Mouse (Mus musculus): Measurements from ENCODE around the gene Gm35549.
"Not testable (repeated sequence)": the region's sequence is repeated elsewhere in the genome, so short reads cannot be mapped to it uniquely, and the experiment has no call there.

Gm35549 gene

DNA sequence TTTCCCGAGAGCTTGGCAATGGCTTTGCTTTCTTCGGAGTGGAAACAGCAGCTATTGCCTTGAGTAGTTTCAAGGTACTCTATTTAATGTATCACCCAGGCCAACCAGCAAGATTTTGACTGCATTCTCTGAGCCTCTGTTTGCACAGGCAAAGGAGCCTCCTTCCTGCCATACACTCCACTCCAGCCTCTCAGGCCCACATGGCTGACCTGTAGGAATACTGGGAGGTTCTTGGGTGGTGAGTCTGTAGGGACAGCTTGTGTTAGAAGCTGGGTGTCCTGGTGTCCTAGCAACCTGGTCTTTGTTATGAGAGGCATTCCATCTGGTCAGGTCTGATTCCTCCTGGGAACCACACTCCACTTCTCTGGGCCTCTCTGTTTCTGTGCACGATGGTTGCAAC, at the start of gene Gm35549:
Gene Gm35549, minus strand, starts transcription at position 276 of the 400 bp plus-strand sequence.
- DNase-seq (ENCODE audit: low spot score) = no peak

DNA sequence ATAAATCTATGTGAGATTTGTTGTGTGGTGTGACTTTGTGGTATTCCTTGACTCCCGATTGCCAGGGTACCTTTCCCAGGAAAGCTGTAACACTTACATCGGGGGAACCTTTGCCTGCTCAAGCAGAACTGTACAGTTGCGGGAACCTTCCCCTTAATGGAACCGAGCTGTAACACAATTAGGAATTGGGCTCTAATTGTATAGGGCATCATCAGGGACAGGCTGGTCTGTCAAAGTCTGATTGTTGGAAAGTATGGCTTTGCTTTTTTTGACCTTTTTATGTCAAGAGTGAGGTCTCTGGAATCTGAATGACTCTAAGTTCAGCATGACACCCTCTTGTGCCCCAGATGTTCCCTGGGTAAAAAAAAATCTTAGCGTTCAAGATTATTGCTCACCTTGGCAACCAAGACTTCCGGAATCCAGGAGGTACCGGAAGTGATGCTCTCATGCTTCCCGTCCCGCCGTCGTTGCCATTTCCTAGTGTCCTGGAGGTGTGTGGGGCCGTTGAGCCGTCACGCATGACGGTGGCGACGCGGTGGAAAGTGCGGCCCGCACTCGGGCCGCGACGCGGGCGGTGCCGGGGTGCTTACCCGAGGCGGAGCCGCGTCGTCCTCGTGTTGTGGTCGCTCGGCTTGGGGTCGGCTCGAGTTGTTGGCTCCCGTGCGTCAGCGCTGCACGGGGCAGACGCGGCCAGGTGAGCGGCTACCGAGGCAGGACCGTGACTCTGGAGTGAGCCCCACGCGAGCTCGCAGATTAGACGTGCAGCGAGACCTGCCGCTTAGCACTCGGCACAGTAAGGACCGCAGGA, 42.7 kb upstream of the Gm35549 start:
- DNase-seq (ENCODE audit: low spot score) = peak; percentile 51

- DNase-seq (ENCODE audit: low spot score) = no peak
Observed at GRCm38 (mm10) chr9:122885385-122885784, 41.5 kb upstream of the Gm35549 start, which contains the start of gene Zkscan7. TSS of gene Zkscan7 (plus strand) at chr9:122885685.

DNA sequence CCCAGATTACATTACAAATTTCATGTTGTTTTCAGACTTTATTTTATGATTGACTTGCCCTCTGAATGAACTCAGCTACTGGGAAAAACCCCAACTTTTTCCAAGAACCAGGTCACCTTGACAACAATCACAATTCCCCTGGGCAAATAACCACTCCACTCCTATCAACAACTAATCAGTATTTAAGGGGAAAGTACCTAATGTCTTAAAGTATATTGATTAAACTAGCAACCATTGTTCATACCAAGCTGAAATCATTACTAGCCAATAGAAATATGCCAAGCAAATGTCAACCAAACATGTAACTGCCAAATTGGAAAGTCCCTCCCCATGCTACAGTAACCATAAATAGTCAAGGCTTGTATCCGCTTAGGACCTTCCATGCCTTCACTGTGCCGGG, 31.3 kb upstream of the Gm35549 start:
- no peak for DNase-seq (ENCODE audit: low spot score)

DNA sequence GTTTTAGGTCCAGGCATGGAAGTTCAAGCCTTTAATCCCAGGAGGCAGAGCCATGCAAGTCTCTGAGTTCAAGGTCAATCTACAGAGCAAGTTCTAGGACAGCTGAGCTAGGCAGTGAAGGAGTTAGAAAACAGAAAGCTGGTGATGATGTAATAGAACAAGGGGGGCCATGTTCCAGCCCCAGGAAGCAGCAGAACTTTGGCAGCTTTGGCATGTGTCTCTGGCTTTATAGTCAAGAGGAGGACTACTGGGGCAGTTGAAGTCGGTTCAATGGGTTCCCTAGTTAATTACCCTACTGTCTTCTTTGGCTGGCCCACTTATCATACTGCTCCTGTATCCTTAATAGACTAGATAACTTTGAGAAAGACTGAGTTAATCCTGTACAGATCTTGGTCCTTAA, 30.8 kb upstream of the Gm35549 start:
- no peak for DNase-seq (ENCODE audit: low spot score)

DNA sequence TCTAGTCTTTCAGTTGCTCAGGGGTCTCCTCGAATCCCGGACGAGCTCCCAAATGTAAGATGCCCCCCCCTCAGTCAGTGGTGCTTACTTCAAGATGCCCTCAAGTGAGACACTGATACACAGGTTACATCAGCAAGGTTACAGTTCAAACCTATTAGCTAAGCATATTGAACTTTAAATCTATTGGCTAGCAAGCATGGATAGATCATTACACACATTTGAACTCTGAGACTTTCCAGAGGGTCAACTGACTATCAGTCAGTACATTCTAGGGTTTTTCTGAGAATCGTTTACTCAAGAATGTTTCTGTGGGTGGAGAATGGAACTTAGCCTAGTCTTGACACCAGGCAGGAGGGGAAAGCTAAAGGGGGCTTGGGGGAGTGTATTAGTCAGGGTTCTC, 28.8 kb upstream of the Gm35549 start:
- no peak for DNase-seq (ENCODE audit: low spot score)

- DNase-seq (ENCODE audit: low spot score) = no peak
Observed at GRCm38 (mm10) chr9:122866192-122866591, 22.4 kb upstream of the Gm35549 start.

DNA sequence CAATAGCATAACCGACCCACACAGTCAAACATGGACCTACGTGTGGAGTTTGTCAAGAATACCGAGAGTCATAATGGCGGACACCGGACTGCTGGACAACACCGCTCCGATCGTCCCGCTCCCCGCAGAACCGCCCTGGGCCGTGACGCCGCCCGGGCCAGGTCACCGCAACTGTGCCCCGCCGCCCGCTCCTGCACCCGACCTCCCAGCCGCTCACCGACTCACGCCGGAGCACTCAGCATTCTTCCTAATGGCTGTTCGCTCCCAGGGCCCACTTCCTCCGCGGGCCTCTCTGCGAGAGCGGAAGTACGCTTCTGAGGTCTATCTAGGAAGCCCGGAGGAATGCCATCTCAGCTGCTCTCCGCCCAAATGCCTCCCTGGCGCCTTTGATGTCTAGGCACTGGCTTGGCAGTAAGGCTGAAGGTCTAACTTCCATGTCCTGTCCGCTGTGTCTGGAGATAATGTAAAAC, 21.9 kb upstream of the Gm35549 start, which contains the start of gene Zfp445:
Gene Zfp445, minus strand, starts transcription at position 310 of the 470 bp plus-strand sequence.
- peak; percentile 62 for DNase-seq (ENCODE audit: low spot score)

DNA sequence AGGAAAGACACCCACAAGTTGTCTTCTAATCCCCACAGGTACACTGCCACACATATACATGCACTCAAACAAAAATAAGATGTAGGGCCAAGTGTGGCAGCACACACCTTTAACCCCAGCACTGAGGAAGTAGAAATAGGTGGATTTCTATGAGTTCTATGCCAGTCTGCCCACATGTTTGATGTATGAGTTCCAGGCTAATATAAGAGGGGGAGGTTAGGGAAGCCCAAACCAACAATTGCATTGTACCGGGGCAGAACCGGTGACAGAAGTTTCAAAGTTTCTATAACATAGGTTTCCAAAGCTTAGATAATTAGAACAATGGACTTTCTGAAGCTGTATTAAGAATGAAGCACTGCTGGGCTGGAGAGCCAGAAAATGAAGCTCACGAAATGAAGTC, 21.0 kb upstream of the Gm35549 start:
- DNase-seq (ENCODE audit: low spot score) = no peak

GRCm38 (mm10) chr9:122863731-122864130, 19.9 kb upstream of the Gm35549 start:
- DNase-seq (ENCODE audit: low spot score) = no peak

GRCm38 (mm10) chr9:122860752-122861151, 16.9 kb upstream of the Gm35549 start:
- DNase-seq (ENCODE audit: low spot score) = no peak

DNA sequence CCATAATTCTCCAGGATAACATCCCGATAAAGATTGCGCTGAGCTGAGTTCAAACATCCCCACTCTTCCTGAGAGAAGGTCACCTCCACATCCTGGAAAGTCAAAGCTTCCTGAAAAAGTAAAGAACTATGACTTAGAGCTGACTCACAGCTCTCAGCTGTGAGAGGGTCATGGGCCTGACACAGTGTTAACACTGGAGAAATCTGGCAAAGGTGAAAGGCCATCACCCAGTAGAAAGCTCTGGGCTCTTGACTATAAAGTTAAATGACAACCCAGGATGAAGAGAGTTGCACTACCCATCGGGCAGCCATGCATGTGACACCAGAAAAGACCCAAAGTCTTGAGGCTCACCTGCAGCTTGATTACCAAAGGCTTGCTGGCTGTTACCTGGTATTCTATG, 12.9 kb upstream of the Gm35549 start:
- no peak for DNase-seq (ENCODE audit: low spot score)

- no peak for DNase-seq (ENCODE audit: low spot score)
Observed at GRCm38 (mm10) chr9:122855617-122856016, 11.8 kb upstream of the Gm35549 start.

DNA sequence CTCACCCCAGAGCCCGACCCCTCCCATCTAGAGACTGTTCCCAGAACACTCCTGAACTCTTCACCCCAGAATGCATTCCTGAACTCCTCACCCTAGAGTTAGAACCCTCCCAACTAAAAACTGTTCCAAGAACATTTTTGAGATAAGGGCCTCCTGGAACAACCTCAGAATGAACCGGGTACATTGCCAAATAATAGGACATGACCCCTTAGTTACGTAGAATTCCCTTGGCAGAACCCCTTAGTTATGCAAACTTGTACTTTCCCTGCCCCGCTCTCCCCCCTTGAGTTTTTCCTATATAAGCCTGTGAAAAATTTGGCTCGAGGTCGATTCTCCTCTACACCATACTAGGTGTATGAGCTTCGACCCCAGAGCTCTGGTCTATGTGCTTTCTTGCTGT, 11.3 kb upstream of the Gm35549 start:
- not testable (repeated sequence) for DNase-seq (ENCODE audit: low spot score)

DNA sequence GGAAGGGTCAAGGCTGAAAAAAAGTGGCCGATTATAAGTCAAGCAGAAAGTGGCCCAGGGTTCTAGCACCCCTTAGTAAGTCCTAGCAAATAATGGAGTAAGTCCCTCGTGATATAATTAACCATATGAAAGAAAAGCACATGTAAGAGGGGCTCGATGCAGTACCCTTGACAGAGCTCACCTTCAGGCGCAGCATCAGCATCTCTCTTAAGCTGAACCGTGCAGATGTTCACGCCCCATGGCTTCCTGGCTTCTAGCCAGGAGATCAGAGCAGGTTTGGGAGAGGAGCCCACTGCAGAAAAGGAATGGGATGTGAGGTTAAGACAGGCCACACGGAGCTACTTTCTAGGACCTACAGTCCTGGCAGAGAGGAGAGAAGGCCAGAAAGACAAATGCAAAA, 10.7 kb upstream of the Gm35549 start:
- no peak for DNase-seq (ENCODE audit: low spot score)

DNA sequence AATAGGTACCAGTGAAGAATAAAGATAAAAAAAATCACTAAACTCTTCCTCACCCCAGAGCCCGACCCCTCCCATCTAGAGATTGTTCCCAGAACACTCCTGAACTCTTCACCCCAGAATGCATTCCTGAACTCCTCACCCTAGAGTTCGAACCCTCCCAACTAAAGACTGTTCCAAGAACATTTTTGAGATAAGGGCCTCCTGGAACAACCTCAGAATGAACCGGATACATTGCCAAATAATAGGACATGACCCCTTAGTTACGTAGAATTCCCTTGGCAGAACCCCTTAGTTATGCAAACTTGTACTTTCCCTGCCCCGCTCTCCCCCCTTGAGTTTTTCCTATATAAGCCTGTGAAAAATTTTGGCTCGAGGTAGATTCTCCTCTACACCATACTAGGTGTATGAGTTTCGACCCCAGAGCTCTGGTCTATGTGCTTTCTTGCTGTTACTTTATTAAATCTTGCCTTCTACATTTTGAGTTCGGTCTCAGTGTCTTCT, 4.0 kb upstream of the Gm35549 start:
- not testable (repeated sequence) for DNase-seq (ENCODE audit: low spot score)

- no peak for DNase-seq (ENCODE audit: low spot score)
Observed at GRCm38 (mm10) chr9:122846156-122846555, 2.3 kb upstream of the Gm35549 start.

DNA sequence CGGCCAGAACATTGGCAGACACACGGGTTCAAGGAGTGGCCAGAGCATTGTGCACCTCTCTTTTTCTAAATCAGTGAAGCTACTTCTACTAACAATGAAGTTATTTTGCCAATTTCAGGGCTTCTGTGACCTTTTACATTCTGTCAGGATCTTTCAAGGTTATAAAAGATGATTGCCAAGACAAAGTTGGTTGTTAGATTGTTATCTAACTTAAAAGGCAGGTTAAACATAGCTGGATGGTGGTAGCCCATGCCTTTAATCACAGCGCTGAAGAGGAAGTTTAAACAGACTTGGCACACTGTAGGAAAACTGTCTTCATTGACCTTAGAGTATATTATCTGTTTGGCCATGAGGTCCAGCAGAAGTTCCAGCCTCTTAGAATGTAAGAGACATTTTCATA, 1.8 kb upstream of the Gm35549 start:
- DNase-seq (ENCODE audit: low spot score) = no peak

DNA sequence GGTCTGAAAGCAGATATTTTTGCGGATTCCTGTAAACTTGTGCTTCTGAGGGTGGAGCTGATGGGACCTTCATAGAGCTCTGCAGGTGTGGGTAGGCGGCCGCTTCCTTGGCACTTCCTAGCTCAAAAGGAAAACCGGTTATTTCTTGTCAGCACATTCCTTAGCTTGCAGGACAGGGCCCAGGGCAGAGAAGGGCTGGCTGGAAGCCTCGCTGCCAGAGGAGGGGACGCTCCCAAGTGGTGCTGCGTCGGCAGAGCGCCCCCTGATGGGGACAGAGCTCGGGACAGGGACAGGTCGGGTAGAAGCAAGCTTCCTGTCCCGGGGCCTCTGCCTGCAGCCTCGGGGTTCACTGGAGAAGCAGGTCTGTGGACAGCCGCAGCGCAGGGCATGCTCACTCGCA, 6.2 kb downstream of the Gm35549 start:
- DNase-seq (ENCODE audit: low spot score) = peak; percentile 43

GRCm38 (mm10) chr9:122837216-122837615, 6.6 kb downstream of the Gm35549 start:
- DNase-seq (ENCODE audit: low spot score) = no peak

DNA sequence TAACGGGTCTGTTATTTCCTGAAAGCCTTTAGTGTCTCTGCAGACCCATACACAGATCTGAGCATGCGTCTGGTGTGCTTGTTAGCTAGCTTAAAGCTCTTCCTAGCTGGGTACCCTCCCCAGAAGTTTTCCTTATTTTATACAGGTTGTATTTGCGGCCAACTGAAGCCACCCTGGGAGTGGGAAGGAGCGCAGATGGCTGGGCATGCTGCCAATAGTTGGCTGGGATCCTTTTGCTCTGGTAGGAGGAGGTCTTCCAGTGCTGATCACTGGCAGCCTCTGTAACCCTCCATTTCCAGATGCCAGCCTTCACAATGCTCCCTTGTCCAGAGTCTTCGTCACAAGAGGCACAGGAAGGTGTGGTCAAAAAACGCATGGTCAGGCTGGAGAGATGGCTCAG, 7.0 kb downstream of the Gm35549 start:
- DNase-seq (ENCODE audit: low spot score) = peak; percentile 22

- no peak for DNase-seq (ENCODE audit: low spot score)
Observed at GRCm38 (mm10) chr9:122836126-122836525, 7.7 kb downstream of the Gm35549 start.

GRCm38 (mm10) chr9:122829826-122830380, 13.9 kb downstream of the Gm35549 start:
- DNase-seq (ENCODE audit: low spot score) = no peak
